Mouse (Mus musculus): ENCODE results near the gene Gpat2. TPM values are rescaled to one million over a fixed set of nuclear protein-coding genes. Genes with fewer than 3 reads are reported as not detected.
A peak's percentile ranks its signal among the peaks of the same experiment; 100 is the strongest.

Gene Gpat2
- polyA plus RNA-seq, 1 experiment: not detected

GRCm38 (mm10) chr2:127435554-127435953 is 10.6 kb downstream of the Gpat2 start:
- TF ChIP-seq POLR2A (IDR thresholded peaks at IDR 0.05; ENCODE audit: borderline replicate concordance, low read depth, low read length): no peak
- TF ChIP-seq CTCF (IDR thresholded peaks at IDR 0.05; ENCODE audit: low read depth, low read length): no peak
- H3K4me3 ChIP-seq (ENCODE audit: insufficient read depth, low read length): no peak overlapping the region
- H3K4me1 ChIP-seq (ENCODE audit: control insufficient read depth, insufficient read depth, low read length): no peaks in the 10 kb centered on the region
- H3K27ac ChIP-seq (ENCODE audit: insufficient read depth, low read depth, low read length): no peak overlapping the region

- H3K4me1 ChIP-seq (ENCODE audit: control insufficient read depth, insufficient read depth, low read length): no peaks in the 10 kb centered on the region
- no peak overlapping the region for H3K4me3 ChIP-seq (ENCODE audit: insufficient read depth, low read length)
- TF ChIP-seq CTCF (IDR thresholded peaks at IDR 0.05; ENCODE audit: low read depth, low read length): no peak
- TF ChIP-seq POLR2A (IDR thresholded peaks at IDR 0.05; ENCODE audit: borderline replicate concordance, low read depth, low read length): no peak
- no peak overlapping the region for H3K27ac ChIP-seq (ENCODE audit: insufficient read depth, low read depth, low read length)
Measured at GRCm38 (mm10) chr2:127437697-127438096, 12.7 kb downstream of the Gpat2 start.

- Histone ChIP-seq H3K27ac (ENCODE audit: insufficient read depth, low read depth, low read length) (no peak within 1 kb of the TSS), H3K4me1 (ENCODE audit: control insufficient read depth, insufficient read depth, low read length) (peaks cover 8% of the 10 kb centered on the region), H3K4me3 (ENCODE audit: insufficient read depth, low read length) (peak within 1 kb of the TSS; percentile 91)
- TF ChIP-seq POLR2A (IDR thresholded peaks at IDR 0.05; ENCODE audit: borderline replicate concordance, low read depth, low read length): 0 out of 2 replicates have a peak, but pooled peaks have one; percentile 69
- TF ChIP-seq CTCF (IDR thresholded peaks at IDR 0.05; ENCODE audit: low read depth, low read length): no peak
Measured at GRCm38 (mm10) chr2:127444055-127444789, 19.2 kb downstream of the Gpat2 start, which contains the start of gene Fahd2a. TSS of gene Fahd2a (minus strand) at chr2:127444565.

GRCm38 (mm10) chr2:127446847-127447246 is 21.8 kb downstream of the Gpat2 start:
- TF ChIP-seq CTCF (IDR thresholded peaks at IDR 0.05; ENCODE audit: low read depth, low read length): no peak
- no peak for TF ChIP-seq POLR2A (IDR thresholded peaks at IDR 0.05; ENCODE audit: borderline replicate concordance, low read depth, low read length)
- H3K4me1 ChIP-seq (ENCODE audit: control insufficient read depth, insufficient read depth, low read length): peaks cover 8% of the 10 kb centered on the region
- no peak overlapping the region for H3K4me3 ChIP-seq (ENCODE audit: insufficient read depth, low read length)
- H3K27ac ChIP-seq (ENCODE audit: insufficient read depth, low read depth, low read length): no peak overlapping the region

GRCm38 (mm10) chr2:127449691-127450090 is 24.7 kb downstream of the Gpat2 start:
- Histone ChIP-seq H3K4me1 (ENCODE audit: control insufficient read depth, insufficient read depth, low read length) (peaks cover 3% of the 10 kb centered on the region), H3K27ac (ENCODE audit: insufficient read depth, low read depth, low read length) (no peak overlapping the region), H3K4me3 (ENCODE audit: insufficient read depth, low read length) (no peak overlapping the region)
- no peak for TF ChIP-seq POLR2A (IDR thresholded peaks at IDR 0.05; ENCODE audit: borderline replicate concordance, low read depth, low read length)
- TF ChIP-seq CTCF (IDR thresholded peaks at IDR 0.05; ENCODE audit: low read depth, low read length): no peak

GRCm38 (mm10) chr2:127451748-127452147 is 26.7 kb downstream of the Gpat2 start:
- no peak overlapping the region for H3K4me3 ChIP-seq (ENCODE audit: insufficient read depth, low read length)
- no peak overlapping the region for H3K27ac ChIP-seq (ENCODE audit: insufficient read depth, low read depth, low read length)

GRCm38 (mm10) chr2:127453141-127453540 is 28.1 kb downstream of the Gpat2 start:
- TF ChIP-seq POLR2A (IDR thresholded peaks at IDR 0.05; ENCODE audit: borderline replicate concordance, low read depth, low read length) (no peak), CTCF (IDR thresholded peaks at IDR 0.05; ENCODE audit: low read depth, low read length) (no peak)
- H3K27ac ChIP-seq (ENCODE audit: insufficient read depth, low read depth, low read length): no peak overlapping the region

More at GRCm38 (mm10) chr2:127451748-127452147, 26.7 kb downstream of the Gpat2 start:
- no peaks in the 10 kb centered on the region for H3K4me1 ChIP-seq (ENCODE audit: control insufficient read depth, insufficient read depth, low read length)
- TF ChIP-seq CTCF (IDR thresholded peaks at IDR 0.05; ENCODE audit: low read depth, low read length) (no peak), POLR2A (IDR thresholded peaks at IDR 0.05; ENCODE audit: borderline replicate concordance, low read depth, low read length) (no peak)

GRCm38 (mm10) chr2:127453764-127454163 is 28.8 kb downstream of the Gpat2 start:
- H3K4me3 ChIP-seq (ENCODE audit: insufficient read depth, low read length): no peak overlapping the region
- H3K27ac ChIP-seq (ENCODE audit: insufficient read depth, low read depth, low read length): no peak overlapping the region
- peak; percentile 85 for TF ChIP-seq CTCF (IDR thresholded peaks at IDR 0.05; ENCODE audit: low read depth, low read length)
- TF ChIP-seq POLR2A (IDR thresholded peaks at IDR 0.05; ENCODE audit: borderline replicate concordance, low read depth, low read length): no peak
- H3K4me1 ChIP-seq (ENCODE audit: control insufficient read depth, insufficient read depth, low read length): no peaks in the 10 kb centered on the region

More at GRCm38 (mm10) chr2:127453141-127453540, 28.1 kb downstream of the Gpat2 start:
- Histone ChIP-seq H3K4me3 (ENCODE audit: insufficient read depth, low read length) (no peak overlapping the region), H3K4me1 (ENCODE audit: control insufficient read depth, insufficient read depth, low read length) (no peaks in the 10 kb centered on the region)

- Histone ChIP-seq H3K4me1 (ENCODE audit: control insufficient read depth, insufficient read depth, low read length) (no peaks in the 10 kb centered on the region), H3K27ac (ENCODE audit: insufficient read depth, low read depth, low read length) (no peak overlapping the region), H3K4me3 (ENCODE audit: insufficient read depth, low read length) (no peak overlapping the region)
- TF ChIP-seq CTCF (IDR thresholded peaks at IDR 0.05; ENCODE audit: low read depth, low read length) (no peak), POLR2A (IDR thresholded peaks at IDR 0.05; ENCODE audit: borderline replicate concordance, low read depth, low read length) (no peak)
Measured at GRCm38 (mm10) chr2:127459341-127459740, 34.3 kb downstream of the Gpat2 start.

GRCm38 (mm10) chr2:127461351-127461750 is 36.4 kb downstream of the Gpat2 start:
- H3K4me1 ChIP-seq (ENCODE audit: control insufficient read depth, insufficient read depth, low read length): no peaks in the 10 kb centered on the region
- no peak overlapping the region for H3K27ac ChIP-seq (ENCODE audit: insufficient read depth, low read depth, low read length)
- TF ChIP-seq POLR2A (IDR thresholded peaks at IDR 0.05; ENCODE audit: borderline replicate concordance, low read depth, low read length) (no peak), CTCF (IDR thresholded peaks at IDR 0.05; ENCODE audit: low read depth, low read length) (no peak)
- H3K4me3 ChIP-seq (ENCODE audit: insufficient read depth, low read length): no peak overlapping the region
